Mouse (Mus musculus): Measurements from ENCODE around the gene Wbp2.

Gene Wbp2

DNA sequence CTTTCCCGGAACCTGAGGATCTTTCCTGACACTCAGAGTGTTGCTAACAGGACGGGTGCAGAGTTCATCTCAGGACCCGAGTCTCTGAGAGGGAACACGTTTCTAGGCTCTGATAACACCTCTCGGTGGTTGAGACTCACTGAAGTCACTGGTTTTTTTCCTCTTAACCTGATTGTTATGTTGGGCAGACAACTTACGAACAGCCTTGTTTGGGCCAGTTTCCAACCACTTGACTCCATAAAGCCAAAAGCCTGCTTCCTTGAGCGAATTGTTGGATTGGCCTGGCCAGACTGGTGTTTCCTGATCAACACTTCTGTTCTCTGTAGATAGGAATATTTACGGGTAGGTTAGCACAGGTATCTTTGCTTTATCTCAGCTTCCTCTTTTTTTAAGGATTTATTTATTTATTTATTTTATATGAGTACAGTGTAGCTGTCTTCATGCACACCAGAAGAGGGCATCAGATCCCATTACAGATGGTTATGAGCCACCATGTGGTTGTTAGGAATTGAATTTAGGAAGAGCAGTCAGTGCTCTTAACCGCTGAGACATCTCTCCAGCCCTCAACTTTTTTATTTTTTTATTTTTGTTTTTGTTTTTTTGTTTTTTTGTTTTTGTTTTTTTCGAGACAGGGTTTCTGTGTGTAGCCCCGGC is 2.1 kb upstream of the Wbp2 start:
- DNase-seq: no peak

DNA sequence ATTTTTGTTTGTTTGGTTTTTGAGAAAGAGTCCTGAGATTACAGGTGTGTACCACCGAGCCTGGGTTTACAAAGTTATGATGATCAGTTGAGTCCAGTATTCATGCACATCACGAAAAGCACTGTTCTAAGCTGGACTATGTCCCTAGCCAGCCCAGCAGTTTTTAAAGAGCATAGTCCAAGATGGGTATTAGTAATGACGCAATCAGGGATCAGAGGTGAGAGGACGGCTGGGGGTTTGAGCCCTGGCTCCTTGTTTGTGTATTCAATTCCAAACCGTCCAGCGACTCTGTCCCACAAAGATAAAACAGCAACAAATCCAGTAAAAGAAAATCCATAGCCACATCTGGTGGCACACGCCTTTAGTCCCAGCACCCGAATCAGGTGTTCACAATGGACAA is 1.4 kb upstream of the Wbp2 start:
- no peak for DNase-seq

DNA sequence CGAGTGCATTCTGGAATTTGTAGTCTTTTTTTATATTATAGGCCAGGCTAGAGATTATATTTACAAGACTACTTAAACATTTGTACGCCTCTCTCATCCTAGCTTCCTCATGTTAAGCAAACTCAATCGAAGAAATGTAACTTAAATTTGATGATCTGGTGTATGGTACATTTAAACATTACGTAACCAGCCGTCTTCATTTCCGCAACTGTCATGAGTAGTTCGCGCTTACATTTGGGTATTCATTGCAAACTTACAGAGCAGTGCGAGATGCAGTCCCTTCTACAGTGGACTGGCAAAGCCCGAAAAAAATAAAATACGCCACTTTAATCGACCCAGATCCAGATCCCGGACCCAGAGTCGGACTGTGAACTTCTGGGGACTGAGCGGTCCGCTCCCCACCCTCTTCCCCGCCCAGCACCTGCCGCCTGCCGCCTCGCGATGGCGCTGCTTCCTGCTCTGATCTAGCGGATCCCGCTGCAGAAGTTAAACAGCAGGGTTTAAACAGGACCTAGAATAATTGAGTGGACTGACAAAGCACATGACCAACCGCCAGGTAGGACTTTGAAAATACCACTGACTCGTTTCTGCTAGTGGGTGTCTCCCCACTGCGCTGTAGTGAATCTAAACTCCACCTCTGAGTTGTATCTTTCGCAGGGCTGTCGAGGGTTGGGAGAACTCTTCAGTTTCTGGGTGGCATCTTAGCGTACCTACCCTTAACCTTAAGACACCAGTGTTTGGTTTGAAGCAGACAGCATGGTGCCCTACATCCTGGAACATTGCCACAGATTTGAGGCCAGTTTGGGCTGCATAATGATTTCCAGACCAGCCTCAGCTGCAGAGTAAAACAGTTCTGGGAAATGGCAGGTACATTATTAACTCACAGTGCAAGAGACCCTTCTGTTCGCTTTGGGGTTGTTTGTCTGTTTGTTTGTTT is 667 bp upstream of the Wbp2 start:
- DNase-seq: peak; percentile 89

DNA sequence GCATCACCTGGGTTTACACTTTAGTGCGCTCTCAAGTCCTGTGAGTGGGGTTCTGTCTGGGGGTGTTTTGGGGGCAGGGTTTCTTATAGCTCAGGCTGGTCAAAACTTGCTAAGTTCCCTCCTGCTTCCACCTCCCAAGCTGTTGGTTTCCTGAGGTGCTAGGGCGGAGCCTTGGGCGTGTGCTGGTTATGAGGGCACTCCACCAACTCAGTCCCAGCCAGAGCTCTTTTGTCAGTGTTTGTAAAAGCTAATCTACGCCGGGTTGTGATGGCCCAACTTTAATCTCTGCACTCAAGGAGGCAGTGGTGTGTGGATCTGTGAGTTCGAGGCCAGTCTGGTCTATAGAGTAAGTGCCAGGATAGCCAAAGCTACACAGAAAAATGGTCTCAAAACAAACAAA is 2.6 kb downstream of the Wbp2 start:
- DNase-seq: peak; percentile 48

DNA sequence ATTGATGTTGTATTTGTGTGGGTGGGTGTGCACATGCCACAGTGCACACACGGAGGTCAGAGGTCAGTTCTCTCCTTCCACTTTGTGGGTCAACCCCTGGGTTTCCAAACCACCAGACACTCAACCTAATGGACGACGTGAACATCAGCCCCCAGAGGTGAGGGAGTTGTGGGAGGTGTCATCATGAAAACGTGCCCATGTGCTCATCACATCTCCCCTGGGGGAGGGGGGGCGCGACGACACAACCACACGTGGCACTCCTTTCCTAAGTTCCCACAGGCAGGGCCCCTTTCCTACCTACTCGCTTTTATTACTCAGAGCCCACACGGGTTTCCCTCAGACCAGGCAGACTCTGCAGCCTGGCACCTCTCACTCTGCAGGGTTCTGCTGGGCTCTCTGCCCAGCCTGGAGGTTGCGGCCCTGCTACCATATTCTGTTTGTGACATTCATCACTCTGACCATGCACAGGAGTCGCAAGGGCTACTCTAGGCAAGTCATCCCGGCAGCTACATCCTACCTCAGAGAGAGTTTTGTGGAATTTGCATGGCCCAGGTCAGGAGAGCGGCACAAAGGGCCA is 3.6 kb downstream of the Wbp2 start:
- peak; percentile 67 for DNase-seq

DNA sequence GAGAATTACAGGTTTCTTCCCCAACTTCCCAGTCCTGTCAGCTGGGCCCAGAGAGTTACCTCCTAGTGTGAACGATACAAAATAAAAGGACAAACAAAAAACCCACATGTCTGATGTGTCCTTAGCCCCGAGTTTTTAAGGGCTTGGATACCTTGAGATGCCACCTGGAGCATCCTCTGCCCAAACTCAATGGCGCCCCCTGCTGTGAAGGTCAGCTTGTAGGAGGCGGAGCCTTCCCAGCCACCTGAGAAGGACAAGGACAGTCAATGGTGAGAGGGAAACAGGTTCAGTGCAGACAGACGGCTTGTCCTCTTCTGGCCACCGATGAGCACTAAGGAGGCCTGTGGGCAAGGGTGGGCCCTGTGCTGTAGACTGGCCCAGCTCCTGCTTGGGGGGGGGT is 5.7 kb downstream of the Wbp2 start:
- peak; percentile 81 for DNase-seq

DNA sequence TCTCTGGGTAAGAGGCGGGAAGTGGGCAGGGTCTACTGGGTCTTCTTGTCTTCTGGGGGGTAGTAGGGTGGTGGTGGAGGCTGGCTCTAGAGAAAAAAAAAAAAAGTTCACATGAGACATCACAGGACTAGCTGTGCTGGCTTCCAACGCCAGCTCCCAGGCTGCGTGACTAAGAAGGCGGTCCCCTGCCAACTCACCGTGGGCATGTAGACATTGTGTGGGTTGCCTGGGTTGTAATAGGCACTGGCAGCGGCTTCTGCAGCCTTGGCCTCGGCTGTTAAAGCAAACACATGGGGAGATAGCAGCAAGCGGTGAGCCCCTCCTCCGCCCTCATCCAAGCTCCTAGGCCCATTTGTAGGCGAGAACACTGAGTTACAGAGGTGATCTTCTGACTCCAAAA is 7.3 kb downstream of the Wbp2 start:
- peak; percentile 75 for DNase-seq

DNA sequence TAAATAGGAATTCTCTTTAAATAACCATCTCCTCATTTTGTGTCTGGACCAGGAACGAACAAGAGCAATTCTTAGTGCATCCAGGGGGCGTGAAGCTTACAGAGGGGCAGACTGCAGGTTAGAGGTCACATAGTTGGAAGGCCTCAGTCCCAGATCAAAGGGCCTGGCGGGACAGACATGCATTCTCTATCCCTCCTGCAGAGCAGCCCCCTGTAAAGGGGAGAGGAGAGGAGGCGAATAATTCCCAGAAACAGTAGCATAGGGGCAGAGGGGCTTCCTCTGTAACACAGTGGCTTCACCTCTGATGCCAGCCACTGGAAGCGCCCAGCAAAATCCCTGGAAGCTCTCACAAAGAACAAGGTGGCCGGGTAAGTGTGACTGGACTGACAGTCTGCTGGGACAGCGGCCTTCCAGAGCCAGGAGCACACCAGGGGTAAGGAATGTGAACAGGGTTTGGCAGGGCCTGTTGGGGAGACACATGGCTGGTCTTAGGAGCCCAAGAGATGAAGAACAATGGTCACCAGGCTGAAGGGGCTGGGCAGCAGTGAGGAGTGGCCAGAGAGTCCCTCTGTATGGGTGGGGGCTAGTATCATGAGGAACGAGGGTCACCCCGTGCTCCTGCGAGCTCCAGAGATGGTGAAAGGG is 8.0 kb downstream of the Wbp2 start:
- peak; percentile 63 for DNase-seq

DNA sequence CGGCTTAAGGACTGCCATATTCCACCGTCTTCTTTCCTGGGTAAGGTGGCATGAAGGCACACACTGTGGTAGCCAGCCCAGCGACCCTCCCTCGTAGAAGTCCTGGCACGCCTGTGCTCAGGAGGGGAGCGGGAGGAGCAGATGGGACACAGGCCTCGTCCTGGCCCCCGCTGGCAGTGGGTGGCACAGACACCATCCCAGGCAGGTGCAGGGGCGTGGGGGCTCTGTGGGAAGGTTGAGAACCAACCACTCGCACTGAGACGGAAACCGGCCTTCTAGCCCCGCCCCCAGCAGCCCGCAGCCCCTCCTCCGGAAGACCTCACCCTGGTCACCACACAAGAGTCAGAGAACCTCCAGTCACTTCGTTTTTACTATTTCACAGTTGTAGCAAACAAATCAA is 8.6 kb downstream of the Wbp2 start:
- peak; percentile 71 for DNase-seq

DNA sequence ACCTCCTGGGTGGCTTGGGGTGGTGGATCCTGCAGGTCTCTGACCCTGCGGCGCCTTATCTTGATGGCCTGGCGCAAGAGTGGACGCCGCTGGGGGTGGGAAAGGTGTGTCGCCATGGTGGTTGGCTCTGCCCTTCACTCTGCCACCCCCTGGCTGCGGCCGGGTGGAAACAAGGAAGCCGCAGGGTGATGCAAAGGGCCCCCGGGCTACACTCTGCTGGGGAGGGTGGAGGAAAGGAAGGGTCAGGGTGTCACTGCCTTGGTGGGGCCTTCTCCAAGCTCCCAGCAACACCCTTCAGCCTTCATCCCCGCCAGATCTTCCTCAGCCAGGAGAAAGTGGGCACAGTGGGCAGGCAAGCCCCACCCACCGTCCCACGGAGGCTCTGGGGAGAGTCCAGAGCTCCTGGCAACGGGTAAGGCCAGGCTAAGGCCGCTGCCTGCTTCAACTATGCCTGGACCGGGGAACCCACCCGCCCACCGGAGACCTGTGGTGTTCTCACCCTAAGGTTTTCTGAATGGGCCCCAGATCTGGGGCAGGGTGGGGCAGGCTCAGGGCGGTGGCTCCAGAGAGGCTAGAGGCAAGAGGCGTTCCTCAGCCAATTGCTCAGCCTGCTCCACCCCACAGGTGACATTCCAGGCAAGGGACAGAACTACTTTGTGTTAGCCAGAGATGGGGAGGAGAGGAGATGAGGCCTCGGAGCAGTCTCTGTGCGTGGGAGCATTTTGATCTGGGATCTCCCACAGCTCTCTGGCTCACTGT is 9.2 kb downstream of the Wbp2 start, which contains the start of gene Unc13d:
Gene Unc13d (minus strand): TSS at position 516 of the 759 bp plus-strand sequence.
- peak; percentile 65 for DNase-seq

DNA sequence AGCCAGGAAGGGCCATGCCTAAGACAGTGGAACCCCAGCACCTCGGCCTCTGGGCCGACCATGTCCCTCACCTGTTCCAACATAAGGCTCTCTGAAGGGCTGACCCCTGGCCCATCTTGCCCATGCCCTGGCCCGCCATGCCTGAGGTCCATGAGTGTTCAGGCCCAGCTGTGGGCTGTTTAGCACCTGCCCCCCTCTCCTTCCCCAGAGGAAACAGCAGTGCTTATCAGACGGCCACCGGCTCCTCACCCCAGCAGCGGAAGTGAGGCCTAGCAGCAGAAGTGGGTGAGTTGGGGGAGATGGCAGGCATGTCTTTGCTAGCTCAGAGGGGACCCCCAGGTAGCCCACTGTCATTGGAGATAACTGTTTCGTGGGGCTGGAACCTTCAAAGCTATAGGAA is 10.0 kb downstream of the Wbp2 start:
- peak; percentile 37 for DNase-seq

DNA sequence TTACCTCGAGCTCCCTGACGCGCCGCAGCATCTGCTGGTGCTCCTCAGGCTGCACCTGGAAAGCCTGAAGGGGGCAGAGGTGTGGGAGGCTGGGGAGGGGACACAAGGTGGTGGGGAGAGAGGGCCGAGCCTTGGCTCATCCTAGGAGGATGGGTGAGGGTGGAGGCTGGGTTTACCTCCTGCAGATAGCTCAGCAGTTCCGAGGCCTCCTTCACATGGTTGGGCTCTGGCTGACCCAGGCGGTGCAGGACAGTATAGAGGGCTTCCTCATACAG is 10.6 kb downstream of the Wbp2 start:
- DNase-seq: peak; percentile 38

DNA sequence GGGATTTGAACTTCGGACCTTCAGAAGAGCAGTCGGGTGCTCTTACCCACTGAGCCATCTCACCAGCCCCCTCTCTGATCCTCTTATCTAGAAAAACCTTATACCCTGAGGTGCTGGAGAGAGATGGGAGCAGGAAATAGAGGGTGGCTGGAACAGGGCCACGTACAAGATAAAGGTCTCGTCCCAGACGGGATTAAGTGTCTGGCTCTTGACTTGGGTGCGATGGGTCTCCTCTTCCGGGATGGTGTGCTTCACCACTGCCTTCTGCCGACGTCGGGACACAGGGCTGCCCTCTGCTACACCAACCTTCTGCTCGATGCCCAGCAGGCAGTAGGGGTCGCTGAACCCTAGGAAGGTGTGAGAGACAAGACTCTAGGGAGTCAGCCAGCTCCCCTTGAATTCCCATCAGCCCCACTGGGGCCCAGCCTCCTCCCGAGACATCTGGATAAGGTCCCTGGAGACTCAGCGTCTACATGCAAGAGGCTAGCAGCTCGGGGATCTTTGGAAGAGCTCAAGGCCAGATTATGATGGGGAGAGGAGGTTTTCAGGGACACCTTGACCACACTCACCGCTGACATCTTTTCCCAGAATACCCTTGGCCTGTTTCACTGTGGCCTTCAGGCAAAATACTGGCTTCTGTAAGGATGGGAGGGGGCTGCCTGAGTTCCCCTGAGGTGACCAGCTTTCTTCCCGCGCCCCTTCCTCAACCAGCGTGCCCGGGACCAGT is 11.1 kb downstream of the Wbp2 start:
- peak; percentile 43 for DNase-seq

DNA sequence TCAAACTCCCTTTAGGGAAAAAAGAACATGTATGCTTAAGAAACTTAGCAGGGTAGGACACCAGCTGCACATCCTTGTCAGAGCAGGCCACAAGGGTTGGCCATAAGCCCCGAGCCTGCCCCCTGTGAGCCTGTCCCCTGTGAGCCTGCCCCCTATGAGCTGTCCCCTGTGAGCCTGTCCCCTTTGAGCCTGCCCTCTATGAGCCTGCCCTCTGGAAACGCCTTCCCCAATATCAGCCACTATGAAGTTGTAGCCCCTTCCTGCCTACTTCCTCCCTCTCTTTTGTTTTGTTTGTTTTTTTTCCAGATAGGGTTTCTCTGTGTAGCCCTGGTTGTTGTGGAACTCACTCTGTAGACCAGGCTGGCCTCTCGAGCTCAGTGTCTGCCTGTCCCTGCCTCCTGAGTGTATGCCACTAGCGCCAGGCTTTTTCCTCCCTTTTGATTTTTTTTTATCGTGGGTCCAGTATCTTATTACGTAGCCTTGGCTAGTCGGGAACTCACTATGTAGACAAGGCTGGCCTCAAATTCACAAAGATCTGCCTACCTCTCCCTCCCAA is 12.3 kb downstream of the Wbp2 start:
- DNase-seq: no peak

DNA sequence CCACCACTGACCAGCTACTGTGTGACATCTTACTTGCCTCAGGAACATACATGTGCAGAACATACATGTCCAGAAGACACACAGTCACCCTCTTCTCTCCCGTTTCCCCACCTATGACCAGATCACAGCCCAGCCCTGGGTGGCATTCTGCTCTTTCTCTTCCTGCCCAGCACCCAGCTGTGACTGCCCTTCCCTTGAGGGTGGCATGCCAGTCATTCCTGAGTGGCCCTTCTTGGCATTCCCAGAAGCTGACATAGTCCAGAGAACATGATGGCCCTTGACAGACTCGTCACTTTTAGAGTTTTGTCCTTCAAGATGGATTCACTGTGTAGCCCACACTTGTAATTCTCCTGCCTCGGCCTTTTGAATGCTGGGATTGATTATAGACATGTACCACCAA is 14.2 kb downstream of the Wbp2 start:
- DNase-seq: peak; percentile 22

DNA sequence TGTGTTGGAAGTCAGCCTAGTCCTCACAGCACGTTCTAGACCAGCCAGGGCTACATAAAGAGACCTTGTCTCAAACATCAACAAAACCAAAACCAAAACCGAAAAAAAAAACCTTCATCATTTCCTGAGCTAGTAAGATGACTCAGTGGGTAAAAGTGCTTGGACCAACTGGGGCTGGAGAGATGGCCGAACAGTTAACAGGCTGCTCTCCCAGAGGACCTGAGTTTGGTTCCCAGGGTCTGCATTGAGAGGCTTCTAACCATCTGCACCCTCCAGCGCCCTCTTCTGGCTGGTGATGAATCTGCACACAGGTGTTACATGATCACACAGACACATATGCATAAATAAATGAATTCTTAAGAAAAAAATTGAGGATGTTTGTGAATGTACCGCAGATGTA is 15.3 kb downstream of the Wbp2 start:
- DNase-seq: peak; percentile 46

DNA sequence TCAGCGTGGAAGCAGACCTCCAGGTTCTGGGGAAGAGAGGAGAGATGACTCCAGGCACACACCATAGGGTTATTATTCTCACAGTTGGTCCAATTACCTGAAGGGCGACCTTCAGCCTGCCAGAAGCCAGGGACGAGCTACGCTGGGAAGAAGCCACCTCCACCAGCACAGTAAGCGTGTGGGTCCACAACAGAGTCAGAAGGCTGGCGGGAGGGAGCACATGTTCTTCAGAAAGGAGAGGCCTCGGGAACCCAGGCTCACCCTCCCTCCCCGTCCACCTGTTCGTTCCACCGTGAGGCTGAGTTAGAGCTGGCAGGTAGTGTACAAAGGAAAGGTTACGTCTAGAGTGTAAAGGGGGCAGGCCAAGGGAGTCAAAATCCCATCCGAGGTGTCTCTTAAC is 21.4 kb downstream of the Wbp2 start:
- DNase-seq: peak; percentile 70

DNA sequence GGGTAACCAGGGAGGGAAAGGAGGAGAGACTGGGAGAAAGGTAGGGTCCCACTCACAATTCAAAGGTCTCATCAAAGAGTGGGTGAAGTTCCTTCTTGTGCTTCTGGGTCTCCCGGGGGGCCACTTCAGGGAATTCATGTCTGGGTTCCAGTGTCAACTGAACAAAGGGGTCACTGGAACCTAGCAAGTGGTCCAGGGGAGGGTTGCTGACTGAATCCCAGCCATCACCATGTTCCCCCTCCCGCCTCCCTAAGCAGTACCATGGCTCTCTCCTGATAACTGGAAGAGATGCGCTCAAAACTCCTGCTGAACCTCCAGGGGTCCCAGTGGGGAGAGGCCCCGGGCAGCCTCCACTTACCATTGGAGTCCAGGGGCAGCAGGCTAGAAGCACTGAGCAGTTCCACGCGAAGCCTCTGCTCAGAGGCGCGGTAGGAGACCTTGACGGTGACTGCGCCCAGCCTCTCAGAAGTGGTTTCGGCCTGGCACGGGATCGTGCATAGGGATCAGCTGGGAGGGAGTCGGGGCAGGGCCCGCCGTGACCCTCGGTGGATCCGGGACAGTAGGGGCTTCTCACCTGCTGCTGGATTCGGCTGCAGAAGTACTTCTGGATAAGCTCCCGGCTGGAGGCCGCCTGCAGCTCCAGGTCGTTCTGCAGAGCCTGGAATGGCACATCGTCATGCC is 22.5 kb downstream of the Wbp2 start:
- peak; percentile 76 for DNase-seq

DNA sequence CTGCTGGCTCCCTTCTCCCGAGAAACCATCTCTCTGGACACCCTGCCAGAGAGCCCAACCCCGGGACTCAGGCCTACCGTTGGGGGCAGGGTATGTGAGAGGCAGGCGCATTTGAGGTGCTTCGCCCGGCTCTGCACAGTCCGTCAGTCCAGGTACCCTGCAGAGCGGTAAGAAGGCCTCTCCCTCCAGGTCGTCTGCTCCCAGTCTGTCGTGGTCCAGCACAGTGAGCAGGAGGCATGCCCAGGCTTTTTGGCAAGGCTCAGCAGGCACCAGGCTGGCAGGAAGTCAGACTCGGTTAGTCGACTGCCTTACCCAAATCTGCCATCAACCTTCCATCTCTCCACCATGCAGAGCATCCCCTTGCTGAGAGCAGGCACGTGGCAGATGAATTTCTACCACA is 23.2 kb downstream of the Wbp2 start:
- DNase-seq: peak; percentile 99

DNA sequence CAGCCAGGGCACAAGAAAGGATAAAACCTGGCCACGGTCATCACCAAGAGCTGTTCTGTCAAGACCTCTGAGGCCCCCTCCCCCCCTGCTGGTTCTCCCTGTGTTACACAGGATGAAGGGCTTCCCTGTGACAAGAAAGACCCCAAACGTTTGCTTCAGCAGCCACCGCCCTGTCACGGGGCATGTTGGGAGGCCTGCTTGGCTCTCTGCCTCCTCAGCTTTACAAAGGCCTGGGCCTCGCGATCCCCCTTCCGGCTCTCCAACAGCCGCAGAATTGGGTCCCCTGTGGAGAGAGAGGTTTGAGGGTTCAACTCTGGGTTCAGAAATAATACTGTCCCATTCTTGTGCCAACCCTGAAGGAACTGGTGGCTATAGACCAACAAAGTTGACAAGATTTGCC is 24.3 kb downstream of the Wbp2 start:
- peak; percentile 84 for DNase-seq

All from cerebellum, adult 9-11 months (tissue).